Mouse (Mus musculus): ENCODE results near the gene Tk1.

DNA sequence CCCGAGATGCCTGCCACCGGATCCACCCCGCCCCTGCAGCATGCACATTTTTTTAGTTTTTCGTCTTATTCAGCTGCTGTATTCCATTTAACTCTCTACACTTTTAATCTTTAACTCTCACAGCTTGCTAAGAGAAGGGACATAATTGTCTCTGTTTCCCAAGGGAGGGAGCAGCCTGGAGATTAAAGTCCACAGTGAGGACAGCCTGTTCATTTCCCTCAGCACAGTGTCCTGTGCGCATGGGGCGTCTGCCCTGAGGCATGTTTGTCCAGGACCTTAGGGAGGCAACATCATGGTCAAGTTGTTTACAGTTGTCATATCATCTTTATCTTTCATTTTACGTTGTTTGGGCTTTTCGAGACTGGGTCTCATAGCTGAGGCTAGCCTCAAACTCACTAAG, 8.2 kb upstream of the Tk1 start:
- TF ChIP-seq CTCF (IDR thresholded peaks at IDR 0.05; ENCODE audit: low read depth), result no peak
- no peak for TF ChIP-seq EP300 (optimal IDR thresholded peaks at IDR 0.05)
